Mouse (Mus musculus) heart, adult 2 months (tissue): Measurements from ENCODE around the gene Gm20388.

Experiments
- CTCF ChIP-seq: fragments of 200-600 bp; IDR thresholded peaks from 2 replicates; pipeline ENCODE4 v1.8.1; 2022; ENCODE audit warnings: antibody characterized with exemption, mild to moderate bottlenecking, moderate library complexity
- EP300 ChIP-seq: fragments of 200-500 bp; IDR thresholded peaks from 2 replicates; pipeline ENCODE4 v1.6.1; 2011; ENCODE audit warnings: low read depth, low read length, control low read depth; ENCODE audit not compliant: insufficient read depth

- TF ChIP-seq EP300 (no peak), CTCF (no peak)
These were observed 2937.4 kb downstream of the Gm20388 start, which contains the start of gene Cdh15 for GRCm38 (mm10) chr8:122847829-122848561.
